Mouse (Mus musculus) mouse embryonic stem cell (cell line): ENCODE data around the gene Gm20517.

Source experiments
- in situ Hi-C, 2 experiments: fragments of 300-500 bp; cut with MboI; formaldehyde crosslinking; loops; 1 replicate in 1 of 2; 3 replicates in 1 of 2; pipeline ENCODE4 v1.14.3; 2019 to 2020; ENCODE audit warnings: low sequenced_read_pairs in 2 of 2, low pct_unique_long_range_greater_than_20kb in 1 of 2, mixed read lengths in 1 of 2; ENCODE audit not compliant: unreplicated experiment in 1 of 2

Gm20517 gene

DNA sequence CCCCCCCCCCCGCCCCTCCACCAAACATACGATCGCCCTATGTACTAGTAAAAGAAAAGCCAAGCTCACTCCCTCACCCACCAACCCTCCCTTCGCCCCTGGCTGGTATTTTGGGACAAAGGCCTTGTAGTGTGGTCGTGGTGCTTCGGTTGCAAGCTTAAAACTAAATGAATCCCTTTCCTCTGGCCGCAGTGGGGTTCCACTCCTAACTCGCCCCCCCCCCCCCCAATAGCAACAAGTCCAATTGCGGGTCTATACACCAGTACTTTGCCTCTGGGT is 16.5 kb upstream of the Gm20517 start:
- in situ Hi-C loops, result loop anchor here in 1 of 2 experiments (10.0 kb wide), 1 partner anchor 80 kb away; no protein-coding TSS in a partner anchor

DNA sequence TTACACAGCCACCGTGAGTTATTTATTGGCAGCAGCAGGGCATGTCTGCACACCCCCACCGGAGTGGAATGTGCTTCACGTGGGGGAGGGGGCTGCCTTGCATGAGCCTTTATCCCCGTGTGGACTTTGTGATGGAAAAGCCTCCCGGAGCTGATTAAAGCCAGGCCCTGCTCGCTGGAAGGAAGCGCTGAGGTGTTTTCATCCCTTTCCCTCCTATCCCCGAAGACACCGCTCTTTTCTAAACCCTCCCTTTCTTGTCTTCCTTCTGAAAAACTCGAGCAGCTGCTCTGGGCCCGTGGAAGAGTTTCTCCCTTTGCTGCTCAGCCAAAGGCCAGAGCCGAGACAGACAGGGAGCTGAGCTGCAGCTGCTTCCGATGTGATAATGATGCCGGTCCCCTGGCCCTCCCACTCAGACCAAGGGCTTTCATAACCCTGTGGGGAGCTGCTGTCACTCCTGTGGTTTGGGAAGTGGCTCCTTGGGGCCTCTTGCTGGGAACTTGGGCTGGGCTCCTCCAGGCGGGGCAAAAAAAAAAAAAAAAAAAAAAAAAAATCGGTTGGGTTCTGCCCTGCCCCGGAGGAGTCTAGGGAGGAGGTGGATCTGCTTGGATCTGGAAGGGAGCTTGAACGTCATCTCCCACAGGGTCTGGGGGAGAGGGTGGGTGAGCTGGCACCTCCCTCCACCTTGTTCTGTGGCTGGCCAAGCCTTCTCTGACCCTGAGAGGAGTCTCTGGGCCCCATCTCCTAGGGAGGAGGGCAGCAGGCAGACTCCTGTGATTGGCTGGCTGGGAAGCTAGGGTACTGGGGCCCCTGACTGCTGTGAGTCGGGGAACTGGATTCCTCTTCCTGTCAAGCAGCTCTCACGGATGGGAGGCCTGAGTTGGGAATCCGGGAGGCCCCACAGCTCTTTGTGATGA is 15.9 kb upstream of the Gm20517 start:
- in situ Hi-C loops, result loop anchor here in 1 of 2 experiments (10.0 kb wide), 1 partner anchor 81 kb away; no protein-coding TSS in a partner anchor

DNA sequence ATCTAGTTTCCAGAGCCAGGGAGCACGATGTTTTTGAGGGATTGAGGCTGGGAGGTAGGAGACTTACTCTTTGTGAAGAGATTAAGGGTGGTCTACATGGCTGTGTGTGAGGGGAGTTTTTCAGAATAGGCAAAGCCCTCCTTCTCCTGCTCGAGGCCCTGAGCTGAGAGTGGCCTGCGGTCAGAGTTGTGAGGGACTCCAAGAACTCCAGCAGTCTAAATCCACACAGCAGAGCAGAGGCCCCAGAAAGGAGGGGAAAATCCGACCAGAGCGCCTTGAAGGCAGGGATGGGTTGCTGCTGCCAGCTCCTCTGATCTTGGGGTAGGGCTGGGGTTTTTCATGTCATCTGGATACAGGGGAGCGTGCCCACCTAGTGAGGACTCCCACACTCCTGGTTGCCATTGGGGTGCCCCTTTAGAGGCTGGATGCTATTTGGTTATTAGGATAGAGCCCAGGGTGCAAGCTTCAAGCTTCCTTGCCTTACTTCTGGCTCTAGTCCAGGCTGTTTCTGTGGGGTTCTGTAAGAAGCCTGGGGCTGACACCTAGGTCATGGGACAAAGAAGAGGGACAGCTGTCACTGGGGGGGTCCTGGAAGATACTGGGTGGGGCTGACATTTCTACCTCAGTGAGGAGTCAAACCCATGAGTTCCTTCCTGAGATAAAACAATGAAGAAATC is 15.1 kb upstream of the Gm20517 start:
- in situ Hi-C loops, result loop anchor here in 1 of 2 experiments (10.0 kb wide), 1 partner anchor 81 kb away; no protein-coding TSS in a partner anchor

DNA sequence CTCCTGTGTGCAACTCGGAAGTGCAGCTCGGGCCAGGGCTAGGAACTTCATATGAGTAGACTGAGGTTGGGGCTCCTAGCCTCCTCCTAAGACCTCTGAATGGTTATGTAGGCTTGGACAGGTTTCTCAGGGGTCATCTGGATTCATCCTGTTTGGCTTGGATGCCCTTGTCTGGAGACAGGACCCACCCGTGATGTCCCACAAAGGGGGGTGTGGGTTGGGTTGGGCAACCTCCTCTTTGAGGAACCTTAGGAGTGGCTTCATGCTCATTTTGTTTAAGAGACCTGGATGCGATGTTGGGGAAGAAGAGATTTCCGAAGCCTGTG is 14.6 kb upstream of the Gm20517 start:
- in situ Hi-C loops, result loop anchor here in 1 of 2 experiments (10.0 kb wide), 1 partner anchor 82 kb away; no protein-coding TSS in a partner anchor

DNA sequence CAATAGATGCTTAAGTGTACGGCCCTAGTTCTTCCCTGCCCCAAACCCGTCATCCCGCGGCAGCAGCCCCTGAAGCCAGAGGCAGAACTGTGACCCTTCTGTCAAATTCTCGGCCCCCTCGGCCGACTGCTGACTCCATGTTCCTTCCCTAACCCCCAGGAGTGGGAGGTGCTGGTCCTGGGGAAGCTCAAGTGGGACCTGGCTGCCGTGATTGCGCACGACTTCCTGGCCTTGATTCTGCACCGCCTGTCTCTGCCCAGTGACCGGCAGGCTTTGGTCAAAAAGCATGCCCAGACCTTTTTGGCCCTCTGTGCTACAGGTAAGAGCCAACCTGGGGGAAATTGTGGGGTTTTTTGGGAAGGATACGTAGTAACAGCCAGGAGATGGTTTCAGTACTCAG is 14.1 kb upstream of the Gm20517 start:
- in situ Hi-C loops, result loop anchor here in 1 of 2 experiments (10.0 kb wide), 1 partner anchor 82 kb away; no protein-coding TSS in a partner anchor

DNA sequence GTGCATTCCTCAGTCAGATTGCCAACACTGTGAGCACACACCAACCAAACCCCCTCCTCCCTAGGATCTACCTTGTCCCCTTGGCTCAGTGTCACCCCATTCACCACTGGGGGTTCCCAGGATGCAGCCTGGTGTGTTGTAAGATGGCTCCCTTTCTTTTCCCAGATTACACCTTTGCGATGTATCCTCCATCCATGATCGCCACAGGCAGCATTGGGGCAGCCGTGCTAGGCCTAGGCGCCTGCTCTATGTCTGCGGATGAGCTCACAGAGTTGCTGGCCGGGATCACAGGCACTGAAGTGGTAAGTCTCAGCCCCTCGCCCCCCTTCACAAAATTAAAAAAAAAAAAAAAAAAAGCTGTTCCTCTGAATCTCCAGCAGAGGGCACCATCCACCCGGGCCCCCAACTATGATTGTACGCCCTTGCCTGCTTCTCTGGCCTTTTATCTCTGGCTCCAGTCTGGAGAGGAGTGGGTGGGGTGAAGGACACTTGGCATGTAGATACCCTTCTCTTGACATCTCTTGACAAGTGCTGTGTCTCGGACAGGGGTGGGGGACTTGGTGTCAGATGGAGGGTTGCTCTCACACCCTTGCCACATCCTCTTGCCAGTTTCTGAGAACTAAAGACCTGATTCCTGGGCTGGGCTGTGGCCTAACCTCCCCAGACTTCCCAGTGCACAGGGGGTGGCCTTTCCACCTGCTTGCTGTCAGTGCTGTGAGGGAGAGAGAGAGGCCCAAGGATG is 13.4 kb upstream of the Gm20517 start:
- in situ Hi-C loops, result loop anchor here in 1 of 2 experiments (10.0 kb wide), 1 partner anchor 83 kb away; no protein-coding TSS in a partner anchor

DNA sequence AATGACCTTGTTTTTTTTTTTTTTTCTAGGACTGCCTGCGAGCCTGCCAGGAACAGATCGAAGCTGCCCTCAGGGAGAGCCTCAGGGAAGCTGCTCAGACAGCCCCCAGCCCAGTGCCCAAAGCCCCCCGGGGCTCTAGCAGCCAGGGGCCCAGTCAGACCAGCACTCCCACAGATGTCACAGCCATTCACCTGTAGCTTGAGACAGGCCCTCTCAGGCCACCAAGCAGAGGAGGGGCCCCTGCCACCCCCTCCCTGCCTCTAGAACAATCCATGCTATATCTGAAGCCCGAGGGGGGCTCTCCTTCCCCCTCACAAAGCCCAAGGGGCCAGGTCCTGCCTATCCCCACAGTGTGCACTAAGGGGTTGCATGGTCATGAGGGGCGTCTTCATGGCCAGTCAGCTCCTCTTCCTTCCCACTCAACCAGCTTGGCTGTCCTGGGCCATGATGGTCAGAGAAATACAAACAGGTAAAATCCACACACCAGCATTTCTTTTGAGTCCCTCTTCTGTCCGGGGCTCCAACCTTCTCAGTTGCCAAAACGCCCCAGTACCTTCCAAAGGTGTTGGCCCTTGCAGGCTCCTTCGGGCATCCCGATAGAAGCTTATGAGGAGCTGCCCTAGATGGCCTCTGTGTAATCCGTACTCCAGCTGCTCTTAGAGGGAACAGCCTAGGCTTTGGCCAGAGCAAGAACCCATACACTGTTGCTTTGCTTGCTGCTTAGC is 12.6 kb upstream of the Gm20517 start:
- in situ Hi-C loops, result loop anchor here in 1 of 2 experiments (10.0 kb wide), 1 partner anchor 84 kb away; no protein-coding TSS in a partner anchor

DNA sequence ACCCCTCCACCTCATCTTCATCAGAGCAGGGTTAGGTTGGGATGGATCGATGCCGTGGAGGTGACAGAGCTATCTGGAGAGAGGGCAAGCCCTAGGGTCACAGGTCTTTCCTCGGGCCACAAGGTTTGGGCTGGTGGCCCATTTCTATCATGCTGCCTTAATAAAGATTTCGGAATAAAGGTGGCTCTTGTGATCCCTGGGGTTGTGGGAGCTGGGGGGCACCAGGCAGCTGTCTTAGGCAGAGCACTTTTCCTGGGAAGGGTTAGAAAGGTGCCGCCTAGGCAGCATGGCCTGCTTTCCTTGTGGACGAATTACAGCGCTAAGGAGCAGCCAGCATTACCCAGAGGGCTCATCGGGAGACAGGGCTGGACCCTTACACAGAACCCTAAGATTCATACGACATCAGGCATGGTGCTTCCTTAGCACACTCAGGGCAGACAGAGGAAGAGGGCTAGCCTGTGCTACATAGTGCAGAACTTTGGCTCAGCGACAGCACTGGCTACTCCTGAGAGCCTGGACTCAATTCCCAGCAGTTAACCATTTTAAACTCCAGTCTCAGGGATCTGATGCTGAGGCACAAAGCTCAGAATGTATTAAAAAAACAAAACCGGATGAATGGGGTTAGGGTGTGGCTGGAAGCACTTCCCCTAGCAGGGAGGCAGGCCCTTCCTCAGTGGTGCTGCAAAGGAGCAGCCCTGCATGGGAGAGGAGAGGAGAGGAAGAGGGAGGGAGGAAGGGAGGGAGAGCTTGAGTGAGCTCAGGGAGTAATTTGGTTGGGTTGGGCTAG is 11.7 kb upstream of the Gm20517 start:
- in situ Hi-C loops, result loop anchor here (5.0 to 10.0 kb wide), 2 partner anchors 85 to 87 kb away; no protein-coding TSS in a partner anchor

DNA sequence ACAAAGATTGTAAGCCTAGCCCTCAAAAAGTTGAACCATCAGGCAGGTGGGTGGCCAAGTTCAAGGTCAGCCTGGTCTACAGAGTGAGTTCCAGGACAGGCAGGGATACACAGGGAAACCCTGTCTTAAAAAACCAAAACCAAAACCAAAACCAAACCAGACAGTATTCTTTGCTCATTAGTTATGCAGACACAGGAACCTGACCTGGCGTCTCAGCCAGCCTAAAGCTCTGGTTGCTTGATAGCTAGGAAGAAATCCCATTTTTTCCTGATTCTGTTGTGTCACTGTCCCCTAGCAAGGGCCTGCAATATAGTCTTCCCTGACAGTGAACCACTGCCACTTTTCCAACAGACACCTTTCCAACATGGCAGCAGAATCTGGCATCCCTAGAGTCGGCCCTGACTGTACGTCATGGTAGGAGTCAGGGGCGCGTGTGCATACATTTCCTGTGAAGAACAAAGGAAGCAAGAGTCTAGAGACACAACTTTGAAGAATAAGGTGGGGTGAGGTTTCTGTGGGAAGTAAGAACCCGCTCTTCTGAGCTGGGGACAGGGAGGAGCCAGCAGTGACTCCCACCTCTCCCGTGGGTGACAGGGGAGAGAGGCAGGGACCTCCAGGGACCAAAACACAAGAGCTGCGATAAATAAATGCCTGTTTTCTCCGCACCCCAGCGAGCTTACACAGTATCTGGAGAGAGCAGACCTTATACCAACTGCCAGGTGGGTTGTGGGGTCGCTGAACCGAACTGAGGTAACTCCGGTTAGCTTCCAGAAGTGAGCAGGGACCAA is 10.6 kb upstream of the Gm20517 start:
- in situ Hi-C loops, result loop anchor here in 1 of 2 experiments (5.0 kb wide), 1 partner anchor 88 kb away; no protein-coding TSS in a partner anchor

DNA sequence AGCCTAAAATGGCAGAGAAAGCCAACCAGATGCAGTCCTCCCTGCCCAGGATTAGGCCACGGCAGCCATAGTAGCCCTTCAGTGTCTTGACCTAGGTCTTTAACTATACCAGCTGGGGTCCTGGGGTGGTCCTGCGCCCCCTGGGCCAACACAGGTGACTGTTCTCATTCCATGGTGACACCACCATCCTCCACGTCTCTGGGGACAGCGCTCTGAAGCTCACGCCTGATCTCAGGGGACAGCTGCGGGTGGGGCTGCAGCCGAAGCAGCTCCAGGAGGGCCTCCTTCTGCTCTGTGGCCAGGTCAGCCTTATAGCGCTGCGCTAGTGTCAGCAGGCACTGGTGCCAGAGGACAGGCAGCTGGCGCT is 10.0 kb upstream of the Gm20517 start:
- in situ Hi-C loops, result loop anchor here in 1 of 2 experiments (5.0 kb wide), 1 partner anchor 89 kb away; no protein-coding TSS in a partner anchor

DNA sequence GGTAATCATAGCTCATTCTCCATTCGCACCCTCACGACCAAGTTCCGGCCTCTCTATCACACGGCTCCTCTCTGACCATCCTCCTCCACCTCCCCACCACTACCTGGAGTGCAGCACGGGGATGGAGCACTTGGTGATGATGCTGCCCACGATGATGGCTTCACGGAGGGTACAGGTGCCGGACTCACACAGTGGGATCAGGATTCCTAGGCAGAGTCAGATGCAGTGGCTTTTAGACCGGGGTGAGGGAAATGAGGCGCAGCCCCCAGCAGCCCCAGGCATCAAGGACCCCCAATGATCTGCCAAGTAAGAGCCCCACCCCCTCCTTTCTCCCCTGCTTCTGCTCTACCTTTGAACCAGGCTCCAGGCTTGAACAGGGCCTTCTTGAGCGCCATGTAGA is 9.1 kb upstream of the Gm20517 start:
- in situ Hi-C loops, result loop anchor here in 1 of 2 experiments (5.0 kb wide), 1 partner anchor 90 kb away; no protein-coding TSS in a partner anchor

DNA sequence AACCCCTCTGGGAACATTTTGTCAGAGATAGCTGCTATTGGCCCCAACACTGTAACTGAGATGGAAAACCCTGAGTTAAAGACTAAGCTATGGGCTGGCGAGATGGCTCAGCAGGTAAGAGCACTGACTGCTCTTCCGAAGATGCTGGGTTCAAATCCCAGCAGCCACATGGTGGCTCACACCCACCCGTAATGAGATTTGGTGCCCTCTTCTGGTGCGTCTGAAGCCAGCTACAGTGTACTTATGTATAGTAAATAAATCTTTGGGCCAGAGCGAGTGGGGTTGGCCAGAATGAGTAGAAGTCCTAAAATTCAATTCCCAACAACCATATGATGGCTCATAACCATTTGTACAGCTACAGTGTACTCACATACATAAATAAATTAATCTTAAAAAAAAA is 5.2 kb upstream of the Gm20517 start:
- in situ Hi-C loops, result no loop called here

DNA sequence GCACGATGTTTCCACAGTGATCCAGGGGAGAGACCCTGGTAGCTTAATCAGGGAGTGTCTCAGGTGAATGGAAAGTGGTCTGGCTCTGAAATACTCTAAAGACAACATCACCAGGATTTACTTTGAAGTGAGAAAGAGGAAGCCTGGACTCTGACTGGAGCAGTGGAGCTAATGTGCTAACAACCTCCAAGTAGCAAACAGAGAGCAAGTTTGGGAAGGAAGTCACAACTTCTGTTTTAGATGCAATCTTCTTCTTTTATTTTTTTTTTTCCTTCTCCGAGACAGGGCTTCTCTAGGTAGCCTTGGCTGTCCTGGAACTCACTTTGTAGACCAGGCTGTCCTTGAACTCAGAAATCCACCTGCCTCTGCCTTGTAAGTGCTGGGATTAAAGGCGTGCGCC is 2.2 kb upstream of the Gm20517 start:
- in situ Hi-C loops, result no loop called here

DNA sequence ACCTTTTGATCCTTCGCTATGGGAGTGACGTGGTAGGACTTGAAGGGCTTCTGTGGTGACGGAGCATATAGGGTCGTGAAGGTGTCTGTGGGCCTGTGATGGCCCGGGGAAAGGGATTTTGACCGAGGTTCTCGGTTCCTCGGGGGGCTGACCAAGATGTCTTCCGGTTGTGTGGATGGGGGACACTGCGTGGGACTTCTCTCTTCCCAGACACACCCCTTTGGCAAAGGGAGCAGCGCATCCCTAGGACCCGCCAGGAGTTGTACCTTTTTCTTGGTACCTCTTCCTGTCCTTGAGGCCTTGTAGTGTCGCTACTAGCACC is 233 bp downstream of the Gm20517 start:
- in situ Hi-C loops, result no loop called here

DNA sequence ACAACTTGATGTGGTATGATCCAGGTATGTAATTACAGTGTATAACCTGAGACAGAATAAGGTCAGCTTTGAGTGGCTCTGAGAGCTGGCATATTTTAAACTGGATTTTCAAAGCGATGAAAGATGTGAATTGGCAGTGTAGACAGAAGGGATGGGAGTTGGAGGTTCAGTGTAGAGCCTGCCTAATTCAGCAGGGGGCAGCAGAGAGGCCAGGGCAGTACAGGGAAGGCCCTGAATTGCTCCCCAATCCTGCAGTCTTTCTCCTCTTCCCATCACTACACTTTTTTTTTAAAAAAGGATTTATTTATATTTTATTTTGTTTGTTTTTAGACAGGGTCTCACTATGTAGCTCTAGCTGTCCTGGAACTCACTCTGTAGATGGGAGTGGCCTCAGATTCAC is 2.6 kb downstream of the Gm20517 start:
- in situ Hi-C loops, result no loop called here

DNA sequence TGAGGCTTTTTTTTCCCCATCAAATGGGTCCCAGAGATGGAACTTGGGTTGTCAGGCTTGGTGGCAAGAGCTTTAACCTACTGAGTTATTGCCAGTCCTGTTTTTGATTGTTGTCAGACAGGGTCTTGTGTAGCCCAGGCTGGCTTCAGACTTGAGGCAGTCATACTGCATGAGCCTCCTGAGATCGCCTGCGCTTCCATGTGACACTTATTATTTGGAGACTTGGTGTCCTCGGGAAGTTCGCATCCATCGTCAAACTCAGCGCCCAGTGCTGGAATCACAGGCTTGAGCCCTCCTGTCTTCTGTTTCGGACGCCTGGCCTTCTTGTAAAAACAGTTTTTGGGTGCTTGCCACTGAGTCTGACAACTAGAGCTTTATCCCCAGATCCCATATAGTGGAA is 4.7 kb downstream of the Gm20517 start:
- in situ Hi-C loops, result no loop called here

DNA sequence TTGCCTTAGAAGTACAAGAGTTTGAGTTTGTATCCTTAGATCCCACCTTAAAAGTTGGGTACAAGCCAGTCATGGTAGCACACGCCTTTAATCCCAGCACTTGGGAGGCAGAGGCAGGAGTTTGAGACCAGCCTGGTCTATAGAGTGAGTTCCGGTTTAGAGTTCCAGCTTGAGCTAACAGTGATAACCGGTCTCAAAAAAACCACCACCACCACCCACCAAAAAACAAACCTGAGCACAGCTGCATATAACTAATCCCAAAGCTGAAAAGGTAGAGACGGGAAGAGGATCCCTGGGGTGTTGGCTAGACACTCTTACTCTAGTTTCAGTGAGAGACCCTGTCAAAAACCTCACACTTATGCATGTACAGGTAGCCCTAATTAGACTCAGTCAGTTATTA is 5.3 kb downstream of the Gm20517 start:
- in situ Hi-C loops, result no loop called here
